In the genomic region with DNA sequence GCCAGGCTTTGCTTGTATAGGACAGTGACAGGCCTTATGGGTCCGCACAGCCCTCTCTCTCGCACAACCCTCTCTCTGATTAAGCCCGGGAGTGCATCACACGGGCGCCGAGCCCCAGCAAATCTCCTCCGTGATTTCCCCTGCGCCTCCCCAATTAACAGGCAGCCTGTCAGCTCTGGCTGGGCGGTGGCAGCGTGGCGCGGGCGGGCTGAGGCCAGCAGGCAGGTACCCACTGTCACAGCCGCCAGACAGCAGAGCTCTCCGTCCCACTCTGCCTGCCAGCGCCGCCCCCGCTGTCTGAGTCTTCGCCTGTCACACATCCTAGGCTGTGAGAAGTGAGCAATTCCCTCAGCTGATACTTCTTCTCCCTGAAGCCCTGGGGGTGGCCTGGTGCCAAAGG, we compare ENCODE assay signal across 8 mouse cellular contexts.
A peak's percentile ranks its signal among the peaks of the same experiment; 100 is the strongest.
DNase-seq lines count a peak whose midpoint lies in the region; ATAC-seq lines count a peak whose summit lies in the region.

No protein-coding gene starts in this region.

- peak overlapping the region; percentile 39 for H3K4me2 ChIP-seq in embryonic facial prominence, embryonic 12.5 days (replicated peaks)
- peak overlapping the region; percentile 34 for H3K4me2 ChIP-seq in hindbrain, embryonic 14.5 days (replicated peaks)
- peak overlapping the region; percentile 20; the same call in 1 of the 2 replicates for H3K4me2 ChIP-seq in midbrain, embryonic 11.5 days

- peaks cover 22% of the 10 kb centered on the region for H3K27me3 ChIP-seq in embryonic facial prominence, embryonic 12.5 days
- H3K27me3 ChIP-seq in hindbrain, embryonic 14.5 days (ENCODE audit: control insufficient read depth, insufficient read depth, low read length), result no peaks in the 10 kb centered on the region; the same call in 1 of the 2 replicates
- H3K27me3 ChIP-seq in midbrain, embryonic 11.5 days (ENCODE audit: control insufficient read depth, insufficient read depth, low read length), result no peaks in the 10 kb centered on the region

- H3K4me1 ChIP-seq in embryonic facial prominence, embryonic 12.5 days, result peaks cover 3% of the 10 kb centered on the region; the same call in 1 of the 2 replicates
- peaks cover 9% of the 10 kb centered on the region; the same call in 1 of the 2 replicates for H3K4me1 ChIP-seq in hindbrain, embryonic 14.5 days (replicated peaks; ENCODE audit: control insufficient read depth, insufficient read depth, low read length)
- H3K4me1 ChIP-seq in midbrain, embryonic 11.5 days (ENCODE audit: control insufficient read depth, insufficient read depth, low read length), result no peaks in the 10 kb centered on the region

- no peaks in the 10 kb centered on the region for H3K9me3 ChIP-seq in embryonic facial prominence, embryonic 12.5 days
- no peaks in the 10 kb centered on the region for H3K9me3 ChIP-seq in hindbrain, embryonic 14.5 days (ENCODE audit: control insufficient read depth, low read length)
- no peaks in the 10 kb centered on the region for H3K9me3 ChIP-seq in midbrain, embryonic 11.5 days (ENCODE audit: control insufficient read depth, low read length)

- H3K27ac ChIP-seq in embryonic facial prominence, embryonic 12.5 days, result no peak overlapping the region
- no peak overlapping the region for H3K27ac ChIP-seq in hindbrain, embryonic 14.5 days
- H3K27ac ChIP-seq in midbrain, embryonic 11.5 days (ENCODE audit: low read depth, low read length), result no peak overlapping the region

- peak overlapping the region; percentile 14 for H3K4me3 ChIP-seq in embryonic facial prominence, embryonic 12.5 days
- no peak overlapping the region for H3K4me3 ChIP-seq in hindbrain, embryonic 14.5 days (replicated peaks; ENCODE audit: low read length)
- H3K4me3 ChIP-seq in midbrain, embryonic 11.5 days (ENCODE audit: low read depth, low read length), result no peak overlapping the region

- DNase-seq in layer of hippocampus, adult 11-12 months (ENCODE audit: low spot score), result peak; percentile 44
- no peak for DNase-seq in layer of hippocampus, adult 9-10 months (ENCODE audit: low spot score)
- no peak for DNase-seq in hindbrain, embryonic 14.5 days (ENCODE audit: low spot score)
- peak; percentile 72 for DNase-seq in midbrain, embryonic 11.5 days (ENCODE audit: low spot score, missing footprints)
- DNase-seq in urinary bladder, postnatal 4 days (ENCODE audit: low spot score in 2 of 2), result no peak
- no peak for DNase-seq in T-cell, adult 2 months (ENCODE audit: low spot score)

- no peak overlapping the region for H3K9ac ChIP-seq in embryonic facial prominence, embryonic 12.5 days
- 0 out of 2 replicates have a peak overlapping the region, but pooled peaks have one; percentile 28 for H3K9ac ChIP-seq in hindbrain, embryonic 14.5 days
- H3K9ac ChIP-seq in midbrain, embryonic 11.5 days (ENCODE audit: low read length), result 0 out of 2 replicates have a peak overlapping the region, but pooled peaks have one; percentile 22

- 28% methylated on average over 19 of the region's 19 CpGs for WGBS in embryonic facial prominence, embryonic 12.5 days
- WGBS in hindbrain, embryonic 14.5 days, result 33% methylated on average over 19 of the region's 19 CpGs
- 37% methylated on average over 18 of the region's 19 CpGs for WGBS in midbrain, embryonic 11.5 days

- no peaks in the 10 kb centered on the region for H3K36me3 ChIP-seq in embryonic facial prominence, embryonic 12.5 days
- H3K36me3 ChIP-seq in hindbrain, embryonic 14.5 days (replicated peaks; ENCODE audit: control insufficient read depth, insufficient read depth), result no peaks in the 10 kb centered on the region
- H3K36me3 ChIP-seq in midbrain, embryonic 11.5 days (ENCODE audit: control insufficient read depth, insufficient read depth, low read length), result no peaks in the 10 kb centered on the region

- ATAC-seq in embryonic facial prominence, embryonic 12.5 days (ENCODE audit: insufficient number of reproducible peaks, insufficient read depth, low FRiP score, low TSS enrichment), result no peak
- peak; percentile 46; the same call in 1 of the 2 replicates for ATAC-seq in hindbrain, embryonic 14.5 days (ENCODE audit: low FRiP score)
- ATAC-seq in midbrain, embryonic 11.5 days (ENCODE audit: low FRiP score), result no peak
- ATAC-seq in megakaryocyte, adult 5-6 weeks (ENCODE audit: poor library complexity, severe bottlenecking), result no peak

Comparison
In these comparisons a context has a peak if more than half of its experiments do, and no peak if none do; other contexts are left out.
1. DNase-seq: peak in layer of hippocampus, adult 11-12 months (single experiment) and midbrain, embryonic 11.5 days (single experiment); none in layer of hippocampus, adult 9-10 months (single experiment), hindbrain, embryonic 14.5 days (single experiment), urinary bladder, postnatal 4 days (0 of 2) and T-cell, adult 2 months (single experiment).
2. Peak in every context shown above with its lines, with median percentiles within 50 percentile points of each other: H3K4me2 ChIP-seq.